Mouse (Mus musculus) right cerebral cortex, postnatal 36 days (tissue): ENCODE data around the gene Mrgprd.
A peak's percentile ranks its signal among the peaks of the same experiment; 100 is the strongest.

Source experiments
- DNase-seq, 2 experiments: peaks; one replicate each; pipeline ENCODE4 v3.0.0; 2022; ENCODE audit warnings: low spot score in 2 of 2, mixed read lengths in 1 of 2

Mrgprd gene

GRCm38 (mm10) chr7:145314785-145315411 lies at the start of gene Mrgprd:
Gene Mrgprd (plus strand): TSS chr7:145314835.
- DNase-seq, result no peak

GRCm38 (mm10) chr7:145266011-145266410 lies 48.6 kb upstream of the Mrgprd start:
- DNase-seq, result no peak

GRCm38 (mm10) chr7:145268890-145269289 lies 45.7 kb upstream of the Mrgprd start:
- no peak for DNase-seq

GRCm38 (mm10) chr7:145270955-145271354 lies 43.7 kb upstream of the Mrgprd start:
- DNase-seq, result no peak

GRCm38 (mm10) chr7:145275488-145275887 lies 39.1 kb upstream of the Mrgprd start:
- no peak for DNase-seq

GRCm38 (mm10) chr7:145281396-145281795 lies 33.2 kb upstream of the Mrgprd start:
- DNase-seq, result no peak

- DNase-seq, result no peak
Observed at GRCm38 (mm10) chr7:145283041-145283440, 31.6 kb upstream of the Mrgprd start.

GRCm38 (mm10) chr7:145283487-145284187 lies 31.0 kb upstream of the Mrgprd start, which contains the start of gene Tpcn2:
Gene Tpcn2 (minus strand): TSS chr7:145284011.
- peak; percentile 79 to 86 for DNase-seq

GRCm38 (mm10) chr7:145284293-145284692 lies 30.3 kb upstream of the Mrgprd start:
- DNase-seq, result no peak

- DNase-seq, result no peak
Observed at GRCm38 (mm10) chr7:145285476-145285875, 29.2 kb upstream of the Mrgprd start.

GRCm38 (mm10) chr7:145287410-145287809 lies 27.2 kb upstream of the Mrgprd start:
- no peak for DNase-seq

GRCm38 (mm10) chr7:145289302-145289701 lies 25.3 kb upstream of the Mrgprd start:
- no peak for DNase-seq

GRCm38 (mm10) chr7:145291847-145292246 lies 22.8 kb upstream of the Mrgprd start:
- DNase-seq, result no peak

GRCm38 (mm10) chr7:145292726-145293125 lies 21.9 kb upstream of the Mrgprd start:
- no peak for DNase-seq

GRCm38 (mm10) chr7:145293859-145294258 lies 20.8 kb upstream of the Mrgprd start:
- no peak for DNase-seq

- DNase-seq, result no peak
Observed at GRCm38 (mm10) chr7:145298666-145299490, 15.8 kb upstream of the Mrgprd start.

- no peak for DNase-seq
Observed at GRCm38 (mm10) chr7:145299562-145300320, 14.9 kb upstream of the Mrgprd start.

- no peak for DNase-seq
Observed at GRCm38 (mm10) chr7:145300321-145301007, 14.2 kb upstream of the Mrgprd start, which contains the start of gene Mrgprf. Gene Mrgprf (plus strand): TSS chr7:145300828.

GRCm38 (mm10) chr7:145301008-145301340 lies 13.7 kb upstream of the Mrgprd start:
- no peak for DNase-seq

- no peak for DNase-seq
Observed at GRCm38 (mm10) chr7:145301341-145302005, 13.2 kb upstream of the Mrgprd start.
